Mouse (Mus musculus) heart, postnatal 0 days (tissue): ENCODE measurements around the gene Dnajc10. TPM values are rescaled to one million over a fixed set of nuclear protein-coding genes. Genes with fewer than 3 reads are reported as not detected.

Source experiments
- ATAC-seq: fragments of 200-750 bp; cut with Nextera tagmentation; 2 replicates; pipeline ENCODE4 v1.8.0; 2017; ENCODE audit warnings: low read depth, moderate number of reproducible peaks, moderate library complexity; ENCODE audit not compliant: insufficient read depth
- DNase-seq: peaks from one replicate; pipeline ENCODE4 v3.0.0-alpha.2; 2016; ENCODE audit warnings: low spot score
- H3K27ac ChIP-seq: fragments of 300-500 bp; sonication (generic); 2 replicates; pipeline ENCODE4 v1.5.1; 2014; ENCODE audit warnings: low read depth, mild to moderate bottlenecking
- H3K27me3 ChIP-seq: fragments of 300-500 bp; sonication (generic); 2 replicates; pipeline ENCODE4 v1.6.1; 2014; ENCODE audit warnings: low read length, mixed read lengths; ENCODE audit not compliant: control insufficient read depth, insufficient read depth
- H3K36me3 ChIP-seq: fragments of 300-500 bp; sonication (generic); replicated peaks from 2 replicates; pipeline ENCODE4 v1.6.1; 2014; ENCODE audit warnings: low read length, mixed read lengths; ENCODE audit not compliant: control insufficient read depth, insufficient read depth
- H3K4me1 ChIP-seq: fragments of 300-500 bp; sonication (generic); 2 replicates; pipeline ENCODE4 v1.6.1; 2014; ENCODE audit warnings: antibody characterized with exemption; ENCODE audit not compliant: control insufficient read depth, insufficient read depth
- H3K4me2 ChIP-seq: fragments of 300-500 bp; sonication (generic); 2 replicates; pipeline ENCODE4 v1.6.1; 2014; ENCODE audit warnings: low read depth, mild to moderate bottlenecking, low read length, moderate library complexity
- H3K4me3 ChIP-seq: fragments of 300-500 bp; sonication (generic); 2 replicates; pipeline ENCODE4 v1.5.1; 2014; ENCODE audit warnings: low read depth, low read length
- H3K9ac ChIP-seq: fragments of 300-500 bp; sonication (generic); replicated peaks from 2 replicates; pipeline ENCODE4 v1.6.1; 2014; ENCODE audit warnings: low read depth, low read length, mixed read lengths
- H3K9me3 ChIP-seq: fragments of 300-500 bp; sonication (generic); replicated peaks from 2 replicates; pipeline ENCODE4 v1.6.1; 2016; ENCODE audit warnings: low read length; ENCODE audit not compliant: control insufficient read depth
- CTCF ChIP-seq: IDR thresholded peaks from 2 replicates; pipeline ENCODE4 v1.5.1; 2016; ENCODE audit warnings: antibody characterized with exemption, control low read depth, low read depth
- EP300 ChIP-seq: IDR thresholded peaks from 2 replicates; pipeline ENCODE4 v1.6.1; 2016; ENCODE audit warnings: antibody characterized with exemption, low read depth
- WGBS: fragments of 180-500 bp; shearing (Covaris S2); extraction: QIAGEN DNeasy Blood & Tissue Kit; methylation state at CpG from one replicate; pipeline ENCODE4 v1.1.7; 2014; 5-methylcytosine and 5-hydroxymethylcytosine counted together
- polyA plus RNA-seq: library from polyadenylated mRNA; unstranded; fragments of >200 nt; fragmentation: Nextera tagmentation; extraction: Ambion mirVana; gene quantifications from 2 replicates; pipeline ENCODE4 v1.2.1, GENCODE M21; 2015
- total RNA-seq: library from RNA; depleted of rRNA; stranded (reverse); fragments of >200 nt; gene quantifications from 2 replicates; pipeline ENCODE4 v1.2.3, GENCODE M21; 2014; ENCODE audit warnings: low replicate concordance

Dnajc10 gene
- total and polyA plus RNA-seq, 2 experiments from 2014 or later: 30.8 to 45.2 TPM

DNA sequence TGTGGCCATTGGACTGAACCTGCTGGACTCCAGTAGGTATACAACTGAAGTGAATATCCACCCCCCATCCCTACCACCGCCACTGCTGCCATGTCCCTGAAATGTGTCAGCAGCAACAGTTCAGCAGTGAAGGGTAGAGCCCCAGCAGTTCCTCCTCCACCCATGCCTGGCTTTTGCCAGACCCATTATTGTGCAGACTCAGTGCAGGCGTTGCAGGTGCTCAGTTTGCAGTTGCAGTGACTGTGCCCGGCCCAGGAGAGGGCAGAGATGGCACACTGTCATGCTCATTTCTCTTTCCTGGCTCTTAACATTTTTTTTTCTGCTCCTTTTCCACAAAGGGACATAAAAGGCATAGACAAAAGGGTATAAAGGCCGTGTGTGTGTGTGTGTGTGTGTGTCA, 41.5 kb upstream of the Dnajc10 start:
- no peak overlapping the region for H3K9ac ChIP-seq
- DNase-seq (no peak), ATAC-seq (no peak)
- WGBS: 67% methylated on average over 4 of the region's 4 CpGs
- no peak for TF ChIP-seq EP300
- no peak for TF ChIP-seq CTCF
- no peaks in the 10 kb centered on the region for H3K36me3 ChIP-seq
- no peaks in the 10 kb centered on the region for H3K9me3 ChIP-seq
- H3K4me3 ChIP-seq: no peak overlapping the region
- no peak overlapping the region for H3K4me2 ChIP-seq
- H3K27me3 ChIP-seq: no peaks in the 10 kb centered on the region
- no peak overlapping the region for H3K27ac ChIP-seq
- peaks cover 11% of the 10 kb centered on the region; the same call in 1 of the 2 replicates for H3K4me1 ChIP-seq

DNA sequence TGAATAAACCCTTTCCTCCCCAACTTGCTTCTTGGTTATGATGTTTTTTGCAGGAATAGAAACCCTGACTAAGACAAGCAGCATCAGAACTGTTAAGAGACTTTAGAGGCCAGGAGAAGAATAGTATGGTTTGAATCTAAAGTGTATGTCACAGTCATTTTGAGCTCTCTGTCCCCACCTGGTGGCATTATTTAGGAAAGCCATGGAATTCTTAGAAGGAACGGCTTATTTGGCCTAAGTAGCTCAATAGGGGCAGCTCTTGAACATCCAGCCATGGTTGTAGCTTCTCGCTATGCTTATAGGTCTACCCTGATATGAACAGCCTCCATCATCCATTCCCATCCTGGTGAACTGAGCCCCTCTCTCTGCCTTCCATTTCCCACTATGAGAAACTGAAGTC, 40.1 kb upstream of the Dnajc10 start:
- H3K36me3 ChIP-seq: no peaks in the 10 kb centered on the region
- TF ChIP-seq EP300 (no peak), CTCF (peak; percentile 54)
- H3K9me3 ChIP-seq: no peaks in the 10 kb centered on the region
- ATAC-seq (no peak), DNase-seq (peak; percentile 16)
- H3K4me2 ChIP-seq: no peak overlapping the region
- 50% methylated on average over 2 of the region's 2 CpGs for WGBS
- no peak overlapping the region for H3K27ac ChIP-seq
- H3K27me3 ChIP-seq: no peaks in the 10 kb centered on the region
- peaks cover 11% of the 10 kb centered on the region; the same call in 1 of the 2 replicates for H3K4me1 ChIP-seq
- no peak overlapping the region for H3K9ac ChIP-seq
- no peak overlapping the region for H3K4me3 ChIP-seq

DNA sequence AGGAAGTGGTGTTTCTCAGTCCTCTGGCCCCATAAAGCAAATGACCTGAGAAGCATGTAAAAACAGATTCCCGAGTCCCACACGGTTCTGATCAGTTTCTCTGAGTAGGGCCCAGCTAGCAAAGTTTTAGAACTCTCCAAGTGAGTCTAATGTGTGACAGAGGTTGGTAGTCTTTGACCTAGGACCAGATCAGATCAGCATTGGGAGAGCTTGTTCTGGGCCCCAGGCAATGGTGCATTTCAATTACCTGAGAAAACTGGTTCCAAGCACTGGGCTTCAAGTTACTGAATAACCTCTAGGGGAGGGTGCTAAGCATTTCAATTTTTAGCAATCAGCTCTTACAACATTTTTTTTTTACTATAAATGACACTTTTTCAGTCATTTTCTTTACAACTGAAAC, 33.1 kb upstream of the Dnajc10 start:
- 89% methylated on average over 2 of the region's 2 CpGs for WGBS
- Histone ChIP-seq H3K4me1 (0 out of 2 replicates have a peak, but pooled peaks cover 5% of the 10 kb centered on the region), H3K27ac (no peak overlapping the region), H3K9me3 (no peaks in the 10 kb centered on the region), H3K27me3 (no peaks in the 10 kb centered on the region), H3K9ac (no peak overlapping the region), H3K4me2 (no peak overlapping the region), H3K36me3 (no peaks in the 10 kb centered on the region), H3K4me3 (no peak overlapping the region)
- ATAC-seq: no peak
- TF ChIP-seq EP300 (no peak), CTCF (no peak)
- DNase-seq: no peak

DNA sequence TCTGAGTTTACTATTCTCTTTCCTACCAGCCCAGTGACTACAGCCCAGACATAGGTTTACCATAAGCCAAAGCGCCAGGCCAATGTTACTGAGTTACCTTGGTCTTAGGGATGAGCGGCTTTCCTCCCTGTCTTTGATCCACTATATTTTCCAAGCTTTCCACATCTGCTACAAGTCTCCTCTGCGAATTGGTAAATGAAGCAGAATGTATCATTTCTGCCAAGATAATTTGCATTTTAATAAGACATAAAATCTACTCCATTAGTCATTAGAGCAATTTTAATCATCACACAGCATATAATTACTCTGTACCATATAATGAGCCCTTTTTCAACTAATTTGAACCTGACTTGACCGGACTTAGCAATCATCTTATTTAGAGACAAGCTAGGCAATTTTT, 28.9 kb upstream of the Dnajc10 start:
- Histone ChIP-seq H3K27ac (no peak overlapping the region), H3K36me3 (no peaks in the 10 kb centered on the region), H3K9ac (no peak overlapping the region), H3K4me3 (no peak overlapping the region), H3K4me1 (no peaks in the 10 kb centered on the region), H3K27me3 (no peaks in the 10 kb centered on the region), H3K4me2 (no peak overlapping the region), H3K9me3 (no peaks in the 10 kb centered on the region)
- DNase-seq (no peak), ATAC-seq (no peak)
- 92% methylated on average over 4 of the region's 4 CpGs for WGBS
- no peak for TF ChIP-seq CTCF
- no peak for TF ChIP-seq EP300

DNA sequence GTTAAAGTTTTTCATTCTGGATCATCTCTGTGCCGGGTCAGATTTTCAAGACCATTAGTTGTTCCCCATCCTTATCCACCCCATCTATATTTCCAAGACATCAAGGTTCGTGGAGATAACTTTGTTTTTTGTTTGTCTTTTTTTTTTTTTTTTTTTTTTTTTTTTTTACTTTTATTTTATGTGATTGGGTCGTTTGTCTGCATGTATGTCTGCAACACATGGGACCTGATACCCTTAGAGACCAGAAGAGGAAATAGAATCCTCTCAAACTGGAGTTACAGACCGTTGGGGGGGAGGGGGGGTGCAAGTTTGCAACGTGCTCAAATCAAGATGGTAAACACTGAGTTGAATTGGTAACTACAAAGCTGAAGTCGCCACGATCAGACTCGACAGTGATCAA, 23.1 kb upstream of the Dnajc10 start, which contains the start of gene Prdx6b:
Prdx6b (plus strand) TSS at position 301 of the 400 bp plus-strand sequence.
- H3K4me2 ChIP-seq: no peak within 1 kb of the TSS
- H3K27me3 ChIP-seq: no peaks in the 10 kb centered on the region
- H3K4me3 ChIP-seq: no peak within 1 kb of the TSS
- no peaks in the 10 kb centered on the region for H3K4me1 ChIP-seq
- H3K36me3 ChIP-seq: no peaks in the 10 kb centered on the region
- DNase-seq (no peak), ATAC-seq (no peak)
- no peak within 1 kb of the TSS for H3K27ac ChIP-seq
- H3K9ac ChIP-seq: no peak within 1 kb of the TSS
- H3K9me3 ChIP-seq: no peaks in the 10 kb centered on the region
- 79% methylated on average over 8 of the region's 8 CpGs for WGBS
- TF ChIP-seq CTCF: no peak
- TF ChIP-seq EP300: no peak

DNA sequence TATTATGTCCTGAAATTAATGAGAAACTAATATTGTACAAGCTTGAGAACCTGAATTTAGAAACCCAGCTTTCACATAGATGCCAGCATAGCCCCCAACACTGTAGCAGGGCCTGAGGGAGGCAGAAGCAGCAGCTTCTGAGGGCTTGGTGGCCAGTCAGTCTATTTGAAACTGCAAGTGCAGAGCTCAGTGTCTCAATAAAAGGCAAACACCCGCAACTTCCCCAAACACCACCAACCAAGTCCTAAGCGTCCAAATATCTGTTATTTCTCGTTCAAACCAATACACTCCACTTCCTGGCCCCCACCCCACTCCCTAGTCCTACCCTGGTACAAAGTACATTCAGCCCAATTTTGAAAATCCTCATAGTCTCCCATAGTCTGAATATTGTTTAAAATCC, 16.9 kb upstream of the Dnajc10 start:
- no peak overlapping the region for H3K27ac ChIP-seq
- no peaks in the 10 kb centered on the region for H3K27me3 ChIP-seq
- H3K36me3 ChIP-seq: no peaks in the 10 kb centered on the region
- 52% methylated on average over 3 of the region's 3 CpGs for WGBS
- no peaks in the 10 kb centered on the region for H3K9me3 ChIP-seq
- no peaks in the 10 kb centered on the region for H3K4me1 ChIP-seq
- ATAC-seq: no peak
- DNase-seq: no peak
- no peak overlapping the region for H3K4me3 ChIP-seq
- no peak overlapping the region for H3K9ac ChIP-seq
- TF ChIP-seq CTCF (no peak), EP300 (no peak)
- H3K4me2 ChIP-seq: no peak overlapping the region
